Mouse (Mus musculus): ENCODE measurements around the gene Cyp24a1. TPM values are rescaled to one million over a fixed set of nuclear protein-coding genes. Genes with fewer than 3 reads are reported as not detected.

Cyp24a1 gene
- 0.13 TPM in 1 of 2 replicates, not detected in the other for polyA plus RNA-seq (2015; fragmentation: Nextera tagmentation; extraction: Ambion mirVana)

GRCm38 (mm10) chr2:170497091-170497566, at the start of gene Cyp24a1:
TSS of gene Cyp24a1 (minus strand) at chr2:170497145.
- Histone ChIP-seq H3K4me2 (peak within 1 kb of the TSS; percentile 59), H3K9me3 (replicated peaks) (no peaks in the 10 kb centered on the region), H3K27ac (no peak within 1 kb of the TSS), H3K9ac (peak within 1 kb of the TSS; percentile 43; the same call in 1 of the 2 replicates), H3K36me3 (ENCODE audit: poor library complexity, severe bottlenecking) (no peaks in the 10 kb centered on the region), H3K4me1 (peaks cover 19% of the 10 kb centered on the region), H3K4me3 (peak within 1 kb of the TSS; percentile 30), H3K27me3 (peaks cover 81% of the 10 kb centered on the region)
- 0% methylated on average over 31 of the region's 36 CpGs for WGBS
- peak; percentile 71; the same call in 1 of the 2 replicates for ATAC-seq

GRCm38 (mm10) chr2:170545745-170546144, 48.8 kb upstream of the Cyp24a1 start:
- no peak overlapping the region for H3K4me3 ChIP-seq
- WGBS: 62% methylated on average over 4 of the region's 4 CpGs
- H3K9ac ChIP-seq: no peak overlapping the region
- no peaks in the 10 kb centered on the region for H3K36me3 ChIP-seq (ENCODE audit: poor library complexity, severe bottlenecking)
- H3K27me3 ChIP-seq: 0 out of 2 replicates have a peak, but pooled peaks cover 2% of the 10 kb centered on the region
- no peak overlapping the region for H3K27ac ChIP-seq
- no peak for ATAC-seq
- H3K4me2 ChIP-seq: no peak overlapping the region
- H3K9me3 ChIP-seq (replicated peaks): no peaks in the 10 kb centered on the region
- H3K4me1 ChIP-seq: peaks cover 46% of the 10 kb centered on the region

GRCm38 (mm10) chr2:170544950-170545349, 48.0 kb upstream of the Cyp24a1 start:
- H3K4me1 ChIP-seq: peaks cover 40% of the 10 kb centered on the region
- no peaks in the 10 kb centered on the region for H3K36me3 ChIP-seq (ENCODE audit: poor library complexity, severe bottlenecking)
- H3K9ac ChIP-seq: no peak overlapping the region
- no peak overlapping the region for H3K27ac ChIP-seq
- no peak overlapping the region for H3K4me3 ChIP-seq
- H3K9me3 ChIP-seq (replicated peaks): no peaks in the 10 kb centered on the region
- ATAC-seq: no peak
- no peak overlapping the region for H3K4me2 ChIP-seq
- WGBS: 87% methylated on average over 7 of the region's 7 CpGs
- 0 out of 2 replicates have a peak, but pooled peaks cover 2% of the 10 kb centered on the region for H3K27me3 ChIP-seq

- H3K9me3 ChIP-seq (replicated peaks): no peaks in the 10 kb centered on the region
- H3K4me3 ChIP-seq: no peak overlapping the region
- no peak overlapping the region for H3K4me2 ChIP-seq
- no peaks in the 10 kb centered on the region for H3K36me3 ChIP-seq (ENCODE audit: poor library complexity, severe bottlenecking)
- no peak for ATAC-seq
- 37% methylated on average over 3 of the region's 3 CpGs for WGBS
- H3K27me3 ChIP-seq: 0 out of 2 replicates have a peak, but pooled peaks cover 2% of the 10 kb centered on the region
- no peak overlapping the region for H3K27ac ChIP-seq
- peaks cover 36% of the 10 kb centered on the region for H3K4me1 ChIP-seq
- H3K9ac ChIP-seq: no peak overlapping the region
These were observed 47.2 kb upstream of the Cyp24a1 start for GRCm38 (mm10) chr2:170544159-170544558.

- no peak for ATAC-seq
- Histone ChIP-seq H3K9ac (no peak overlapping the region), H3K27me3 (0 out of 2 replicates have a peak, but pooled peaks cover 2% of the 10 kb centered on the region), H3K27ac (no peak overlapping the region), H3K4me2 (no peak overlapping the region), H3K4me1 (peaks cover 33% of the 10 kb centered on the region), H3K4me3 (no peak overlapping the region), H3K9me3 (replicated peaks) (no peaks in the 10 kb centered on the region), H3K36me3 (ENCODE audit: poor library complexity, severe bottlenecking) (no peaks in the 10 kb centered on the region)
- 90% methylated on average over 4 of the region's 5 CpGs for WGBS
These were observed 46.7 kb upstream of the Cyp24a1 start for GRCm38 (mm10) chr2:170543625-170544024.

- H3K4me2 ChIP-seq: no peak overlapping the region
- no peak overlapping the region for H3K27ac ChIP-seq
- 86% methylated on average over 9 of the region's 9 CpGs for WGBS
- H3K36me3 ChIP-seq (ENCODE audit: poor library complexity, severe bottlenecking): no peaks in the 10 kb centered on the region
- ATAC-seq: no peak
- no peaks in the 10 kb centered on the region for H3K27me3 ChIP-seq
- no peaks in the 10 kb centered on the region for H3K9me3 ChIP-seq (replicated peaks)
- no peak overlapping the region for H3K9ac ChIP-seq
- no peak overlapping the region for H3K4me3 ChIP-seq
- peaks cover 8% of the 10 kb centered on the region; the same call in 1 of the 2 replicates for H3K4me1 ChIP-seq
These were observed 42.3 kb upstream of the Cyp24a1 start for GRCm38 (mm10) chr2:170539211-170539610.

- Histone ChIP-seq H3K4me3 (no peak overlapping the region), H3K4me2 (no peak overlapping the region), H3K4me1 (peaks cover 9% of the 10 kb centered on the region), H3K27ac (no peak overlapping the region), H3K9ac (no peak overlapping the region), H3K27me3 (no peaks in the 10 kb centered on the region), H3K9me3 (replicated peaks) (no peaks in the 10 kb centered on the region), H3K36me3 (ENCODE audit: poor library complexity, severe bottlenecking) (no peaks in the 10 kb centered on the region)
- ATAC-seq: no peak
These were observed 38.9 kb upstream of the Cyp24a1 start for GRCm38 (mm10) chr2:170535841-170536240.

- no peak overlapping the region for H3K4me2 ChIP-seq
- no peaks in the 10 kb centered on the region for H3K27me3 ChIP-seq
- H3K4me3 ChIP-seq: no peak overlapping the region
- H3K4me1 ChIP-seq: peaks cover 9% of the 10 kb centered on the region
- no peak overlapping the region for H3K27ac ChIP-seq
- no peaks in the 10 kb centered on the region for H3K9me3 ChIP-seq (replicated peaks)
- no peaks in the 10 kb centered on the region for H3K36me3 ChIP-seq (ENCODE audit: poor library complexity, severe bottlenecking)
- 92% methylated on average over 11 of the region's 11 CpGs for WGBS
- H3K9ac ChIP-seq: no peak overlapping the region
- no peak for ATAC-seq
These were observed 37.8 kb upstream of the Cyp24a1 start for GRCm38 (mm10) chr2:170534803-170535174.

- Histone ChIP-seq H3K9me3 (replicated peaks) (no peaks in the 10 kb centered on the region), H3K36me3 (ENCODE audit: poor library complexity, severe bottlenecking) (no peaks in the 10 kb centered on the region), H3K4me1 (peaks cover 6% of the 10 kb centered on the region), H3K27ac (no peak overlapping the region), H3K9ac (no peak overlapping the region), H3K4me3 (no peak overlapping the region), H3K27me3 (no peaks in the 10 kb centered on the region), H3K4me2 (no peak overlapping the region)
- ATAC-seq: peak; percentile 86
- 33% methylated on average over 8 of the region's 12 CpGs for WGBS
These were observed 37.3 kb upstream of the Cyp24a1 start for GRCm38 (mm10) chr2:170534116-170534802.

GRCm38 (mm10) chr2:170530256-170530655, 33.3 kb upstream of the Cyp24a1 start:
- Histone ChIP-seq H3K4me1 (peaks cover 3% of the 10 kb centered on the region), H3K4me2 (no peak overlapping the region), H3K9ac (no peak overlapping the region), H3K27ac (no peak overlapping the region), H3K9me3 (replicated peaks) (no peaks in the 10 kb centered on the region; the same call in 1 of the 2 replicates), H3K36me3 (ENCODE audit: poor library complexity, severe bottlenecking) (no peaks in the 10 kb centered on the region), H3K4me3 (no peak overlapping the region), H3K27me3 (no peaks in the 10 kb centered on the region)
- no peak for ATAC-seq
- 94% methylated on average over 3 of the region's 3 CpGs for WGBS

GRCm38 (mm10) chr2:170529766-170530165, 32.8 kb upstream of the Cyp24a1 start:
- ATAC-seq: no peak
- Histone ChIP-seq H3K4me3 (no peak overlapping the region), H3K9me3 (replicated peaks) (no peaks in the 10 kb centered on the region; the same call in 1 of the 2 replicates), H3K4me1 (peaks cover 3% of the 10 kb centered on the region), H3K27ac (no peak overlapping the region), H3K4me2 (no peak overlapping the region), H3K9ac (no peak overlapping the region), H3K36me3 (ENCODE audit: poor library complexity, severe bottlenecking) (no peaks in the 10 kb centered on the region), H3K27me3 (no peaks in the 10 kb centered on the region)
- WGBS: 87% methylated on average over 7 of the region's 7 CpGs

- Histone ChIP-seq H3K9ac (no peak overlapping the region), H3K4me1 (no peaks in the 10 kb centered on the region), H3K27ac (no peak overlapping the region), H3K36me3 (ENCODE audit: poor library complexity, severe bottlenecking) (no peaks in the 10 kb centered on the region), H3K4me2 (no peak overlapping the region), H3K4me3 (no peak overlapping the region), H3K9me3 (replicated peaks) (no peaks in the 10 kb centered on the region; the same call in 1 of the 2 replicates), H3K27me3 (no peaks in the 10 kb centered on the region)
- WGBS: 96% methylated on average over 16 of the region's 16 CpGs
- ATAC-seq: no peak
These were observed 31.1 kb upstream of the Cyp24a1 start for GRCm38 (mm10) chr2:170528061-170528460.

All from forebrain, embryonic 13.5 days (tissue).